Mouse (Mus musculus): Measurements from ENCODE around the gene Otulinl. TPM values are rescaled to one million over a fixed set of nuclear protein-coding genes. Genes with fewer than 3 reads are reported as not detected.

Otulinl gene
- polyA plus RNA-seq, 1 experiment, result 17.8 TPM

GRCm38 (mm10) chr15:27626314-27626713 is 55.1 kb downstream of the Otulinl start:
- Histone ChIP-seq H3K27ac (ENCODE audit: insufficient read depth, low read length) (no peak overlapping the region), H3K4me1 (ENCODE audit: control insufficient read depth, insufficient read depth, low read length) (peaks cover 9% of the 10 kb centered on the region), H3K4me3 (ENCODE audit: insufficient read depth, low read length) (no peak overlapping the region)
- no peak for TF ChIP-seq CTCF (IDR thresholded peaks at IDR 0.05; ENCODE audit: extremely low read depth, insufficient read depth, low read length)
- TF ChIP-seq POLR2A (IDR thresholded peaks at IDR 0.05; ENCODE audit: extremely low read depth, insufficient read depth, low read length), result no peak

GRCm38 (mm10) chr15:27625890-27626255 is 55.5 kb downstream of the Otulinl start:
- Histone ChIP-seq H3K4me3 (ENCODE audit: insufficient read depth, low read length) (no peak overlapping the region), H3K27ac (ENCODE audit: insufficient read depth, low read length) (peak overlapping the region; percentile 19), H3K4me1 (ENCODE audit: control insufficient read depth, insufficient read depth, low read length) (peaks cover 9% of the 10 kb centered on the region)
- TF ChIP-seq CTCF (IDR thresholded peaks at IDR 0.05; ENCODE audit: extremely low read depth, insufficient read depth, low read length) (no peak), POLR2A (IDR thresholded peaks at IDR 0.05; ENCODE audit: extremely low read depth, insufficient read depth, low read length) (no peak)

GRCm38 (mm10) chr15:27625014-27625889 is 56.1 kb downstream of the Otulinl start:
- TF ChIP-seq CTCF (IDR thresholded peaks at IDR 0.05; ENCODE audit: extremely low read depth, insufficient read depth, low read length), result no peak
- no peak for TF ChIP-seq POLR2A (IDR thresholded peaks at IDR 0.05; ENCODE audit: extremely low read depth, insufficient read depth, low read length)
- peaks cover 9% of the 10 kb centered on the region for H3K4me1 ChIP-seq (ENCODE audit: control insufficient read depth, insufficient read depth, low read length)
- H3K27ac ChIP-seq (ENCODE audit: insufficient read depth, low read length), result peak overlapping the region; percentile 24
- no peak overlapping the region for H3K4me3 ChIP-seq (ENCODE audit: insufficient read depth, low read length)

- Histone ChIP-seq H3K4me3 (ENCODE audit: insufficient read depth, low read length) (no peak overlapping the region), H3K4me1 (ENCODE audit: control insufficient read depth, insufficient read depth, low read length) (0 out of 2 replicates have a peak, but pooled peaks cover 1% of the 10 kb centered on the region), H3K27ac (ENCODE audit: insufficient read depth, low read length) (no peak overlapping the region)
- no peak for TF ChIP-seq CTCF (IDR thresholded peaks at IDR 0.05; ENCODE audit: extremely low read depth, insufficient read depth, low read length)
- TF ChIP-seq POLR2A (IDR thresholded peaks at IDR 0.05; ENCODE audit: extremely low read depth, insufficient read depth, low read length), result no peak
These were observed 58.1 kb downstream of the Otulinl start for GRCm38 (mm10) chr15:27623286-27623685.

- TF ChIP-seq POLR2A (IDR thresholded peaks at IDR 0.05; ENCODE audit: extremely low read depth, insufficient read depth, low read length) (no peak), CTCF (IDR thresholded peaks at IDR 0.05; ENCODE audit: extremely low read depth, insufficient read depth, low read length) (no peak)
These were observed 60.7 kb downstream of the Otulinl start for GRCm38 (mm10) chr15:27620475-27621185.

GRCm38 (mm10) chr15:27619683-27620082 is 61.7 kb downstream of the Otulinl start:
- Histone ChIP-seq H3K27ac (ENCODE audit: insufficient read depth, low read length) (no peak overlapping the region), H3K4me1 (ENCODE audit: control insufficient read depth, insufficient read depth, low read length) (0 out of 2 replicates have a peak, but pooled peaks cover 3% of the 10 kb centered on the region), H3K4me3 (ENCODE audit: insufficient read depth, low read length) (no peak overlapping the region)
- TF ChIP-seq POLR2A (IDR thresholded peaks at IDR 0.05; ENCODE audit: extremely low read depth, insufficient read depth, low read length) (no peak), CTCF (IDR thresholded peaks at IDR 0.05; ENCODE audit: extremely low read depth, insufficient read depth, low read length) (no peak)

More at GRCm38 (mm10) chr15:27620475-27621185, 60.7 kb downstream of the Otulinl start:
- H3K27ac ChIP-seq (ENCODE audit: insufficient read depth, low read length), result no peak overlapping the region
- no peak overlapping the region for H3K4me3 ChIP-seq (ENCODE audit: insufficient read depth, low read length)
- 0 out of 2 replicates have a peak, but pooled peaks cover 1% of the 10 kb centered on the region for H3K4me1 ChIP-seq (ENCODE audit: control insufficient read depth, insufficient read depth, low read length)

- no peak overlapping the region for H3K27ac ChIP-seq (ENCODE audit: insufficient read depth, low read length)
- 0 out of 2 replicates have a peak, but pooled peaks cover 3% of the 10 kb centered on the region for H3K4me1 ChIP-seq (ENCODE audit: control insufficient read depth, insufficient read depth, low read length)
- TF ChIP-seq POLR2A (IDR thresholded peaks at IDR 0.05; ENCODE audit: extremely low read depth, insufficient read depth, low read length) (no peak), CTCF (IDR thresholded peaks at IDR 0.05; ENCODE audit: extremely low read depth, insufficient read depth, low read length) (no peak)
- H3K4me3 ChIP-seq (ENCODE audit: insufficient read depth, low read length), result no peak overlapping the region
These were observed 62.4 kb downstream of the Otulinl start for GRCm38 (mm10) chr15:27618778-27619533.

- Histone ChIP-seq H3K4me3 (ENCODE audit: insufficient read depth, low read length) (no peak overlapping the region), H3K4me1 (ENCODE audit: control insufficient read depth, insufficient read depth, low read length) (0 out of 2 replicates have a peak, but pooled peaks cover 2% of the 10 kb centered on the region), H3K27ac (ENCODE audit: insufficient read depth, low read length) (no peak overlapping the region)
- TF ChIP-seq CTCF (IDR thresholded peaks at IDR 0.05; ENCODE audit: extremely low read depth, insufficient read depth, low read length) (no peak), POLR2A (IDR thresholded peaks at IDR 0.05; ENCODE audit: extremely low read depth, insufficient read depth, low read length) (no peak)
These were observed 64.2 kb downstream of the Otulinl start for GRCm38 (mm10) chr15:27617227-27617626.

- Histone ChIP-seq H3K4me1 (ENCODE audit: control insufficient read depth, insufficient read depth, low read length) (0 out of 2 replicates have a peak, but pooled peaks cover 2% of the 10 kb centered on the region), H3K4me3 (ENCODE audit: insufficient read depth, low read length) (no peak overlapping the region), H3K27ac (ENCODE audit: insufficient read depth, low read length) (no peak overlapping the region)
- TF ChIP-seq POLR2A (IDR thresholded peaks at IDR 0.05; ENCODE audit: extremely low read depth, insufficient read depth, low read length) (no peak), CTCF (IDR thresholded peaks at IDR 0.05; ENCODE audit: extremely low read depth, insufficient read depth, low read length) (no peak)
These were observed 65.2 kb downstream of the Otulinl start for GRCm38 (mm10) chr15:27616159-27616558.
